22 mouse cellular contexts compared by ENCODE assay signal in the genomic region with DNA sequence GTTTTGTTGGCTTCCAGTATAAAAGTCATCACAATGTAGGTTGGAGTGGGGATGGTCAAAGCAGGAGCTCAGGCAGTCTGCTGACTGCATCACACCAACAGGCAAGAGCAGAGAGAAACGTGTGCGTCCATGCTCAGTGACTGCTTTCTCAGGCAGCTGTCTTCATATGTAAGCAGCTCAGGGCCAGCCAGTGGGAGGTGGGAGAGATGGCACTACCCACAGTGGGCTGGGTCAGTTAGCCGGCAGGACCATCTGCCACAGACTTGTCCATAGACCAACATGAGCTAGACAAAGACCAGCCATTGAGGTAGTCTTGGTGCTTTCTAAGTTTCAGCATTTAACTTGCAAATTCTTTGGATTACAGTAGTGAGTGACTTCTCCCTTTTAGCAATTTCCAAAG. TPM values are rescaled to one million over a fixed set of nuclear protein-coding genes. Genes with fewer than 3 reads are reported as not detected.
DNase-seq lines count a peak whose midpoint lies in the region; ATAC-seq and TF ChIP-seq lines count a peak whose summit lies in the region.
"Had no signal": no experiment of that assay in that cellular context is flagged by ENCODE, and none has a peak within 500 bp of the region (broad histone marks: within the 10 kb centered on the region; RNA-seq: fewer than 3 reads in every experiment).

No protein-coding gene starts in this region.

- peaks cover 42% of the 10 kb centered on the region for H3K4me1 ChIP-seq in cerebellum, adult 2 months (ENCODE audit: control insufficient read depth, insufficient read depth, low read length)
- no peaks in the 10 kb centered on the region; the same call in 1 of the 2 replicates for H3K4me1 ChIP-seq in hindbrain, postnatal 0 days (ENCODE audit: insufficient read depth, low read length)
- peaks cover 3% of the 10 kb centered on the region; the same call in 1 of the 2 replicates for H3K4me1 ChIP-seq in hindbrain, embryonic 13.5 days (replicated peaks)
- H3K4me1 ChIP-seq: forebrain, embryonic 10.5 days had no signal

- TF ChIP-seq CTCF in cerebellum, adult 2 months (IDR thresholded peaks at IDR 0.05; ENCODE audit: borderline replicate concordance, insufficient read depth, low read depth, low read length): no peak
- no peak for TF ChIP-seq CTCF in hindbrain, postnatal 0 days (IDR thresholded peaks at IDR 0.05; ENCODE audit: low read depth)

- H3K4me2 ChIP-seq in hindbrain, postnatal 0 days (ENCODE audit: low read depth, low read length): no peak overlapping the region
- no peak overlapping the region for H3K4me2 ChIP-seq in hindbrain, embryonic 13.5 days
- H3K4me2 ChIP-seq: forebrain, embryonic 13.5 days; heart, embryonic 11.5 days; hindbrain, embryonic 12.5 days had no signal

- ATAC-seq in hindbrain, postnatal 0 days: no peak
- no peak for ATAC-seq in hindbrain, embryonic 13.5 days (ENCODE audit: low FRiP score)
- ATAC-seq: forebrain, embryonic 13.5 days; forebrain, embryonic 16.5 days; hindbrain, embryonic 16.5 days; inflammation-experienced regulatory T-cells, adult 6 months; Patski had no signal

- H3K9ac ChIP-seq in hindbrain, postnatal 0 days (replicated peaks; ENCODE audit: low read length): no peak overlapping the region
- H3K9ac ChIP-seq in hindbrain, embryonic 13.5 days: no peak overlapping the region
- H3K9ac ChIP-seq: forebrain, embryonic 13.5 days; hindbrain, embryonic 12.5 days had no signal

- DNase-seq in cerebellum, adult 2 months: peak in 1 of 2 experiments; percentile 47
- no peak for DNase-seq in cerebellum, adult 8-10 months
- peak; percentile 70 to 71 for DNase-seq in cerebellum, postnatal 14 days
- no peak for DNase-seq in cerebellum, adult 11 months
- DNase-seq in hindbrain, postnatal 0 days (ENCODE audit: low spot score): peak; percentile 39
- peak; percentile 40 for DNase-seq in retina, postnatal 1 day
- DNase-seq in retina, embryonic 14.5 days (ENCODE audit: low spot score): no peak
- DNase-seq: adrenal gland, postnatal 10 days; adrenal gland, postnatal 36 days; cerebellum, adult 18-20 months; heart, adult 11 months; kidney, adult 18-20 months had no signal

- H3K4me3 ChIP-seq in cerebellum, adult 2 months (replicated peaks; ENCODE audit: insufficient read depth, low read depth, low read length): no peak overlapping the region
- no peak overlapping the region for H3K4me3 ChIP-seq in hindbrain, postnatal 0 days (ENCODE audit: low read length)
- no peak overlapping the region for H3K4me3 ChIP-seq in hindbrain, embryonic 13.5 days
- H3K4me3 ChIP-seq: forebrain, embryonic 10.5 days; forebrain, embryonic 13.5 days; hindbrain, embryonic 12.5 days had no signal

- H3K27ac ChIP-seq in cerebellum, adult 2 months (ENCODE audit: insufficient read depth, low read length): peak overlapping the region; percentile 12; the same call in 1 of the 2 replicates
- H3K27ac ChIP-seq in hindbrain, postnatal 0 days: peak overlapping the region; percentile 16
- no peak overlapping the region for H3K27ac ChIP-seq in hindbrain, embryonic 13.5 days
- H3K27ac ChIP-seq: forebrain, embryonic 10.5 days; forebrain, embryonic 13.5 days; hindbrain, embryonic 12.5 days had no signal

- H3K9me3 ChIP-seq in hindbrain, postnatal 0 days (ENCODE audit: low read length): no peaks in the 10 kb centered on the region
- H3K9me3 ChIP-seq in hindbrain, embryonic 13.5 days: no peaks in the 10 kb centered on the region
- H3K9me3 ChIP-seq: forebrain, embryonic 10.5 days; forebrain, embryonic 13.5 days; G1E; hindbrain, embryonic 12.5 days had no signal

- WGBS in cerebellum, adult 2 months: 11% methylated on average over 3 of the region's 3 CpGs
- WGBS in hindbrain, postnatal 0 days: 62% methylated on average over 3 of the region's 3 CpGs
- 85% methylated on average over 3 of the region's 3 CpGs for WGBS in hindbrain, embryonic 13.5 days

- TF ChIP-seq POLR2A in cerebellum, adult 2 months (IDR thresholded peaks at IDR 0.05; ENCODE audit: borderline replicate concordance, insufficient read depth, low read length): no peak

- H3K36me3 ChIP-seq in hindbrain, postnatal 0 days (ENCODE audit: insufficient read depth, low read length): peaks cover 18% of the 10 kb centered on the region; the same call in 1 of the 2 replicates
- H3K36me3 ChIP-seq in hindbrain, embryonic 13.5 days: peaks cover 21% of the 10 kb centered on the region
- H3K36me3 ChIP-seq: G1E had no signal

- no peaks in the 10 kb centered on the region for H3K27me3 ChIP-seq in cerebellum, adult 2 months (ENCODE audit: control insufficient read depth, insufficient read depth, low read length)
- no peaks in the 10 kb centered on the region for H3K27me3 ChIP-seq in hindbrain, postnatal 0 days (ENCODE audit: insufficient read depth, low read length)
- H3K27me3 ChIP-seq in hindbrain, embryonic 13.5 days: no peaks in the 10 kb centered on the region
- H3K27me3 ChIP-seq: forebrain, embryonic 13.5 days; hindbrain, embryonic 12.5 days; Patski had no signal

RNA-seq across cellular contexts. Expression of gene Inpp4a, which starts 56.6 kb away (rescaled TPM):
- polyA plus RNA-seq in cerebellum, adult 2 months (2012; rRNA removed): 94.2 and 98.5 TPM in 2 replicates
- 45.3 and 53.6 TPM in 2 replicates for total RNA-seq in hindbrain, postnatal 0 days (2014; rRNA removed)
- 82.5 and 83.7 TPM in 2 replicates for polyA plus RNA-seq in hindbrain, postnatal 0 days (2015; fragmentation: Nextera tagmentation; extraction: Ambion mirVana)
- polyA plus RNA-seq in hindbrain, embryonic 13.5 days (2015; fragmentation: Nextera tagmentation; extraction: Ambion mirVana): 59.1 and 60.9 TPM in 2 replicates

Comparison
In these comparisons a context has a peak if more than half of its experiments do, and no peak if none do; other contexts are left out.
1. DNase-seq: peak in cerebellum, postnatal 14 days (2 of 2), hindbrain, postnatal 0 days (single experiment) and retina, postnatal 1 day (single experiment); none in cerebellum, adult 8-10 months (single experiment), cerebellum, adult 11 months (single experiment) and retina, embryonic 14.5 days (single experiment).